Mouse (Mus musculus) lung, postnatal 0 days (tissue): ENCODE measurements around the gene Sec1. TPM values are rescaled to one million over a fixed set of nuclear protein-coding genes. Genes with fewer than 3 reads are reported as not detected.
A peak's percentile ranks its signal among the peaks of the same experiment; 100 is the strongest.

Source experiments
- ATAC-seq: fragments of 200-750 bp; cut with Nextera tagmentation; 2 replicates; pipeline ENCODE4 v1.8.0; 2017; ENCODE audit warnings: moderate library complexity
- DNase-seq: peaks from one replicate; pipeline ENCODE4 v3.0.0-alpha.2; 2016; ENCODE audit warnings: low spot score
- H3K27ac ChIP-seq: fragments of 300-500 bp; sonication (generic); 2 replicates; pipeline ENCODE4 v1.5.1; 2014; ENCODE audit warnings: antibody characterized with exemption, mild to moderate bottlenecking, low read length, mixed read lengths
- H3K27me3 ChIP-seq: fragments of 300-500 bp; sonication (generic); replicated peaks from 2 replicates; pipeline ENCODE4 v1.6.1; 2014; ENCODE audit warnings: low read length, mixed read lengths; ENCODE audit not compliant: insufficient read depth
- H3K36me3 ChIP-seq: fragments of 300-500 bp; sonication (generic); 2 replicates; pipeline ENCODE4 v1.6.1; 2014; ENCODE audit warnings: low read length, mixed read lengths; ENCODE audit not compliant: insufficient read depth
- H3K4me1 ChIP-seq: fragments of 300-500 bp; sonication (generic); 2 replicates; pipeline ENCODE4 v1.6.1; 2014; ENCODE audit warnings: antibody characterized with exemption, low read depth, low read length, mixed read lengths; ENCODE audit not compliant: insufficient read depth
- H3K4me2 ChIP-seq: fragments of 300-500 bp; sonication (generic); replicated peaks from 2 replicates; pipeline ENCODE4 v1.6.1; 2014; ENCODE audit warnings: low read depth, mild to moderate bottlenecking, low read length, moderate library complexity, mixed read lengths
- H3K4me3 ChIP-seq: fragments of 300-500 bp; sonication (generic); 2 replicates; pipeline ENCODE4 v1.5.1; 2014; ENCODE audit warnings: low read depth, low read length
- H3K9ac ChIP-seq: fragments of 300-500 bp; sonication (generic); replicated peaks from 2 replicates; pipeline ENCODE4 v1.6.1; 2014; ENCODE audit warnings: low read depth, mild to moderate bottlenecking
- H3K9me3 ChIP-seq: fragments of 300-500 bp; sonication (generic); 2 replicates; pipeline ENCODE4 v1.6.1; 2016; ENCODE audit warnings: low read length, mixed read lengths
- CTCF ChIP-seq: IDR thresholded peaks from 2 replicates; pipeline ENCODE4 v1.5.1; 2016; ENCODE audit warnings: antibody characterized with exemption, mild to moderate bottlenecking
- EP300 ChIP-seq: IDR thresholded peaks from 2 replicates; pipeline ENCODE4 v1.6.1; 2016; ENCODE audit warnings: antibody characterized with exemption, mild to moderate bottlenecking, control low read depth
- WGBS: fragments of 180-500 bp; shearing (Covaris S2); extraction: QIAGEN DNeasy Blood & Tissue Kit; methylation state at CpG from one replicate; pipeline ENCODE4 v1.1.7; 2014; 5-methylcytosine and 5-hydroxymethylcytosine counted together
- polyA plus RNA-seq: library from polyadenylated mRNA; unstranded; fragments of >200 nt; fragmentation: Nextera tagmentation; extraction: Ambion mirVana; gene quantifications from 2 replicates; pipeline ENCODE4 v1.2.1, GENCODE M21; 2015

Gene Sec1
- polyA plus RNA-seq, 1 experiment from 2014 or later = 2.0 TPM

- WGBS = 29% methylated on average over 16 of the region's 16 CpGs
These were observed 51.5 kb downstream of the Sec1 start for GRCm38 (mm10) chr7:45642503-45643255.

GRCm38 (mm10) chr7:45642083-45642482 is 52.1 kb downstream of the Sec1 start:
- no peaks in the 10 kb centered on the region for H3K27me3 ChIP-seq
- ATAC-seq = no peak
- H3K4me1 ChIP-seq = peaks cover 33% of the 10 kb centered on the region
- WGBS = 58% methylated on average over 5 of the region's 5 CpGs
- H3K9ac ChIP-seq = no peak overlapping the region
- H3K4me3 ChIP-seq = no peak overlapping the region
- no peak for DNase-seq
- H3K36me3 ChIP-seq = no peaks in the 10 kb centered on the region
- TF ChIP-seq CTCF (no peak), EP300 (no peak)
- H3K27ac ChIP-seq = peak overlapping the region; percentile 51
- no peaks in the 10 kb centered on the region for H3K9me3 ChIP-seq
- peak overlapping the region; percentile 61 for H3K4me2 ChIP-seq

More at GRCm38 (mm10) chr7:45642503-45643255, 51.5 kb downstream of the Sec1 start:
- H3K27ac ChIP-seq = peak overlapping the region; percentile 80
- H3K4me3 ChIP-seq = peak overlapping the region; percentile 28; the same call in 1 of the 2 replicates
- ATAC-seq = no peak
- 0 out of 2 replicates have a peak overlapping the region, but pooled peaks have one; percentile 32 for H3K9ac ChIP-seq
- TF ChIP-seq CTCF (no peak), EP300 (no peak)
- DNase-seq = no peak
- no peaks in the 10 kb centered on the region for H3K27me3 ChIP-seq
- no peaks in the 10 kb centered on the region for H3K36me3 ChIP-seq
- no peaks in the 10 kb centered on the region for H3K9me3 ChIP-seq
- peaks cover 33% of the 10 kb centered on the region for H3K4me1 ChIP-seq
- peak overlapping the region; percentile 61 for H3K4me2 ChIP-seq

- no peaks in the 10 kb centered on the region for H3K27me3 ChIP-seq
- H3K27ac ChIP-seq = peak overlapping the region; percentile 51
- WGBS = 25% methylated on average over 15 of the region's 17 CpGs
- no peaks in the 10 kb centered on the region for H3K36me3 ChIP-seq
- H3K9ac ChIP-seq = no peak overlapping the region
- DNase-seq (peak; percentile 72), ATAC-seq (peak; percentile 16)
- H3K4me2 ChIP-seq = peak overlapping the region; percentile 61
- H3K4me3 ChIP-seq = no peak overlapping the region
- TF ChIP-seq CTCF = no peak
- TF ChIP-seq EP300 = no peak
- H3K9me3 ChIP-seq = no peaks in the 10 kb centered on the region
- peaks cover 33% of the 10 kb centered on the region for H3K4me1 ChIP-seq
These were observed 52.7 kb downstream of the Sec1 start for GRCm38 (mm10) chr7:45641391-45642040.

GRCm38 (mm10) chr7:45640191-45640957 is 53.8 kb downstream of the Sec1 start:
- DNase-seq (no peak), ATAC-seq (no peak)
- Histone ChIP-seq H3K36me3 (no peaks in the 10 kb centered on the region), H3K9ac (no peak overlapping the region), H3K4me3 (no peak overlapping the region), H3K4me2 (no peak overlapping the region), H3K9me3 (no peaks in the 10 kb centered on the region), H3K27me3 (no peaks in the 10 kb centered on the region), H3K27ac (peak overlapping the region; percentile 38; the same call in 1 of the 2 replicates), H3K4me1 (peaks cover 39% of the 10 kb centered on the region)
- WGBS = 73% methylated on average over 19 of the region's 19 CpGs
- TF ChIP-seq EP300 (no peak), CTCF (no peak)

GRCm38 (mm10) chr7:45639561-45640027 is 54.6 kb downstream of the Sec1 start, which contains the start of gene Mamstr:
Gene Mamstr (plus strand): TSS chr7:45639977.
- TF ChIP-seq CTCF (no peak), EP300 (no peak)
- Histone ChIP-seq H3K9ac (no peak within 1 kb of the TSS), H3K4me3 (no peak within 1 kb of the TSS), H3K4me1 (peaks cover 39% of the 10 kb centered on the region), H3K9me3 (no peaks in the 10 kb centered on the region), H3K27me3 (no peaks in the 10 kb centered on the region), H3K36me3 (no peaks in the 10 kb centered on the region), H3K27ac (peak within 1 kb of the TSS; percentile 38; the same call in 1 of the 2 replicates), H3K4me2 (no peak within 1 kb of the TSS)
- ATAC-seq (no peak), DNase-seq (no peak)
- WGBS = 32% methylated on average over 19 of the region's 19 CpGs
